Mouse (Mus musculus) CH12.LX (cell line): ENCODE results near the gene Ccdc80. TPM values are rescaled to one million over a fixed set of nuclear protein-coding genes. Genes with fewer than 3 reads are reported as not detected.

Experiments used
- DNase-seq: peaks from one replicate; pipeline ENCODE4 v3.0.0-alpha.2; 2013; ENCODE audit errors: extremely low read depth
- H3K27ac ChIP-seq: 2 replicates; pipeline ENCODE4 v1.5.1; 2012; ENCODE audit warnings: low read depth, mild to moderate bottlenecking, control low read depth, moderate library complexity; ENCODE audit not compliant: insufficient read depth
- H3K27me3 ChIP-seq: replicated peaks from 2 replicates; pipeline ENCODE3; 2012; ENCODE audit warnings: inconsistent platforms
- H3K36me3 ChIP-seq, 2 experiments: replicated peaks in 1 of 2; 2 replicates each; pipeline versions ENCODE3 to v1.6.1; 2012; ENCODE audit warnings: inconsistent platforms in 1 of 2, low read length in 1 of 2, mild to moderate bottlenecking in 1 of 2, mixed read lengths in 1 of 2, moderate library complexity in 1 of 2; ENCODE audit not compliant: control insufficient read depth in 1 of 2, insufficient read depth in 1 of 2
- H3K4me1 ChIP-seq, 2 experiments: 2 replicates each; pipeline ENCODE4 v1.6.1; 2012; ENCODE audit warnings: inconsistent platforms in 1 of 2, moderate library complexity in 1 of 2; ENCODE audit not compliant: insufficient read depth in 2 of 2, control insufficient read depth in 1 of 2
- H3K4me2 ChIP-seq: 2 replicates; pipeline ENCODE4 v1.6.1; 2012; ENCODE audit warnings: low read depth, mild to moderate bottlenecking, control low read depth; ENCODE audit not compliant: poor library complexity, insufficient read depth, severe bottlenecking
- H3K4me3 ChIP-seq, 3 experiments: fragments of 150-350 bp in 1 of 3; sonication (generic) in 1 of 3; replicated peaks in 1 of 3; 2 replicates each; pipeline versions ENCODE3 to v1.5.1; 2011 to 2012; ENCODE audit warnings: low read depth in 2 of 3, low read length in 2 of 3, mild to moderate bottlenecking in 2 of 3, moderate library complexity in 2 of 3, control low read depth in 1 of 3, improper control_type of control experiment in 1 of 3, inconsistent platforms in 1 of 3, mixed read lengths in 1 of 3; ENCODE audit not compliant: poor library complexity in 1 of 3
- H3K79me2 ChIP-seq: replicated peaks from 2 replicates; pipeline ENCODE4 v1.6.1; 2012; ENCODE audit warnings: mild to moderate bottlenecking, moderate library complexity; ENCODE audit not compliant: control insufficient read depth, poor library complexity, insufficient read depth, severe bottlenecking; ENCODE audit errors: extremely low read depth
- H3K9ac ChIP-seq: 2 replicates; pipeline ENCODE4 v1.6.1; 2012; ENCODE audit warnings: low read depth, mild to moderate bottlenecking, control low read depth, moderate library complexity; ENCODE audit not compliant: insufficient read depth
- H3K9me3 ChIP-seq: replicated peaks from 2 replicates; pipeline ENCODE3; 2012; ENCODE audit warnings: low read length, inconsistent platforms, mixed read lengths
- BHLHE40 ChIP-seq: IDR thresholded peaks from 2 replicates; pipeline ENCODE4 v1.6.1; 2011; ENCODE audit warnings: mild to moderate bottlenecking, low read depth, low read length, improper control_type of control experiment
- CHD1 ChIP-seq: IDR thresholded peaks from 2 replicates; pipeline ENCODE4 v1.6.1; 2012; ENCODE audit warnings: low read depth, low read length, improper control_type of control experiment, inconsistent platforms
- CHD2 ChIP-seq: IDR thresholded peaks from 2 replicates; pipeline ENCODE4 v1.6.1; 2011; ENCODE audit warnings: low read length, improper control_type of control experiment
- CTCF ChIP-seq, 2 experiments: IDR thresholded peaks in 1 of 2; conservative IDR thresholded peaks in 1 of 2; 2 replicates each; pipeline ENCODE4 v1.5.1; 2011 to 2012; ENCODE audit warnings: low read depth in 2 of 2, low read length in 2 of 2, improper control_type of control experiment in 1 of 2, inconsistent platforms in 1 of 2, mild to moderate bottlenecking in 1 of 2, moderate library complexity in 1 of 2
- E2F4 ChIP-seq: IDR thresholded peaks from 2 replicates; pipeline ENCODE4 v1.6.1; 2011; ENCODE audit warnings: low read depth, low read length, improper control_type of control experiment; ENCODE audit not compliant: insufficient replicate concordance
- ELF1 ChIP-seq: IDR thresholded peaks from 2 replicates; pipeline ENCODE4 v1.6.1; 2014; ENCODE audit warnings: low read depth, mild to moderate bottlenecking, inconsistent platforms, low read length, improper control_type of control experiment
- EP300 ChIP-seq: IDR thresholded peaks from 2 replicates; pipeline ENCODE4 v1.6.1; 2011; ENCODE audit warnings: low read length, improper control_type of control experiment
- ETS1 ChIP-seq: conservative IDR thresholded peaks from 2 replicates; pipeline ENCODE4 v1.6.1; 2012; ENCODE audit warnings: low read depth, mild to moderate bottlenecking, inconsistent platforms, low read length, improper control_type of control experiment, moderate library complexity
- GABPA ChIP-seq: IDR thresholded peaks from 2 replicates; pipeline ENCODE4 v1.6.1; 2012; ENCODE audit warnings: low read depth, low read length, improper control_type of control experiment, inconsistent platforms; ENCODE audit not compliant: insufficient replicate concordance
- HCFC1 ChIP-seq: IDR thresholded peaks from 2 replicates; pipeline ENCODE4 v1.6.1; 2012; ENCODE audit warnings: low read depth, mild to moderate bottlenecking, inconsistent platforms, low read length, improper control_type of control experiment
- IRF4 ChIP-seq: IDR thresholded peaks from 2 replicates; pipeline ENCODE4 v1.6.1; 2014; ENCODE audit warnings: low read depth, mild to moderate bottlenecking, inconsistent platforms, low read length, improper control_type of control experiment
- JUN ChIP-seq: IDR thresholded peaks from 2 replicates; pipeline ENCODE4 v1.6.1; 2011; ENCODE audit warnings: low read depth, mild to moderate bottlenecking, low read length, improper control_type of control experiment, moderate library complexity; ENCODE audit not compliant: insufficient read depth
- JUND ChIP-seq: conservative IDR thresholded peaks from 2 replicates; pipeline ENCODE4 v1.6.1; 2011; ENCODE audit warnings: low read depth, low read length, improper control_type of control experiment
- KAT2A ChIP-seq: IDR thresholded peaks from 2 replicates; pipeline ENCODE4 v1.6.1; 2012; ENCODE audit warnings: low read length, improper control_type of control experiment, inconsistent platforms; ENCODE audit not compliant: insufficient replicate concordance
- MAFK ChIP-seq: IDR thresholded peaks from 2 replicates; pipeline ENCODE4 v1.6.1; 2011; ENCODE audit warnings: low read length, improper control_type of control experiment; ENCODE audit not compliant: insufficient replicate concordance
- MAX ChIP-seq: IDR thresholded peaks from 2 replicates; pipeline ENCODE4 v1.6.1; 2011; ENCODE audit warnings: low read length, improper control_type of control experiment
- MAZ ChIP-seq: IDR thresholded peaks from 2 replicates; pipeline ENCODE4 v1.6.1; 2012; ENCODE audit warnings: low read depth, mild to moderate bottlenecking, inconsistent platforms, low read length, improper control_type of control experiment, moderate library complexity
- MEF2A ChIP-seq: IDR thresholded peaks from 2 replicates; pipeline ENCODE4 v1.6.1; 2014; ENCODE audit warnings: low read depth, mild to moderate bottlenecking, inconsistent platforms, low read length, improper control_type of control experiment, borderline replicate concordance
- MXI1 ChIP-seq: IDR thresholded peaks from 2 replicates; pipeline ENCODE4 v1.6.1; 2011; ENCODE audit warnings: mild to moderate bottlenecking, low read depth, low read length, improper control_type of control experiment
- MYC ChIP-seq: IDR thresholded peaks from 2 replicates; pipeline ENCODE4 v1.6.1; 2011; ENCODE audit warnings: low read depth, mild to moderate bottlenecking, improper control_type of control experiment, low read length
- NELFE ChIP-seq: IDR thresholded peaks from 2 replicates; pipeline ENCODE4 v1.6.1; 2011; ENCODE audit warnings: low read depth, low read length, improper control_type of control experiment
- NRF1 ChIP-seq: IDR thresholded peaks from 2 replicates; pipeline ENCODE4 v1.6.1; 2014; ENCODE audit warnings: low read depth, mild to moderate bottlenecking, inconsistent platforms, low read length, improper control_type of control experiment, moderate library complexity
- PAX5 ChIP-seq: IDR thresholded peaks from 2 replicates; pipeline ENCODE4 v1.6.1; 2012; ENCODE audit warnings: low read length, inconsistent platforms, mixed read lengths
- POLR2A ChIP-seq: IDR thresholded peaks from 2 replicates; pipeline ENCODE4 v1.6.1; 2011; ENCODE audit warnings: low read depth, mild to moderate bottlenecking, improper control_type of control experiment, low read length
- POLR2AphosphoS2 ChIP-seq: IDR thresholded peaks from 2 replicates; pipeline ENCODE4 v1.6.1; 2011; ENCODE audit warnings: low read depth, low read length, improper control_type of control experiment
- RAD21 ChIP-seq: IDR thresholded peaks from 2 replicates; pipeline ENCODE4 v1.6.1; 2011; ENCODE audit warnings: low read depth, mild to moderate bottlenecking, low read length, improper control_type of control experiment, moderate library complexity
- RCOR1 ChIP-seq: conservative IDR thresholded peaks from 2 replicates; pipeline ENCODE4 v1.6.1; 2012; ENCODE audit warnings: low read depth, mild to moderate bottlenecking, inconsistent platforms, low read length, improper control_type of control experiment
- SIN3A ChIP-seq: IDR thresholded peaks from 2 replicates; pipeline ENCODE4 v1.6.1; 2012; ENCODE audit warnings: low read length, improper control_type of control experiment, inconsistent platforms
- SMC3 ChIP-seq: IDR thresholded peaks from 2 replicates; pipeline ENCODE4 v1.6.1; 2011; ENCODE audit warnings: low read depth, low read length, improper control_type of control experiment
- TBP ChIP-seq: conservative IDR thresholded peaks from 2 replicates; pipeline ENCODE4 v1.6.1; 2011; ENCODE audit warnings: low read depth, low read length, improper control_type of control experiment
- TCF12 ChIP-seq: IDR thresholded peaks from 2 replicates; pipeline ENCODE4 v1.6.1; 2014; ENCODE audit warnings: low read depth, mild to moderate bottlenecking, inconsistent platforms, low read length, improper control_type of control experiment
- UBTF ChIP-seq: IDR thresholded peaks from 2 replicates; pipeline ENCODE4 v1.6.1; 2012; ENCODE audit warnings: low read depth, mild to moderate bottlenecking, inconsistent platforms, low read length, improper control_type of control experiment, moderate library complexity
- USF1 ChIP-seq: IDR thresholded peaks from 2 replicates; pipeline ENCODE4 v1.6.1; 2014; ENCODE audit warnings: low read depth, mild to moderate bottlenecking, inconsistent platforms, low read length, improper control_type of control experiment
- USF2 ChIP-seq: conservative IDR thresholded peaks from 2 replicates; pipeline ENCODE4 v1.6.1; 2011; ENCODE audit warnings: low read depth, low read length, improper control_type of control experiment
- ZC3H11A ChIP-seq: IDR thresholded peaks from 2 replicates; pipeline ENCODE4 v1.6.1; 2012; ENCODE audit warnings: low read depth, mild to moderate bottlenecking, inconsistent platforms, low read length, improper control_type of control experiment
- ZKSCAN1 ChIP-seq: IDR thresholded peaks from 2 replicates; pipeline ENCODE4 v1.6.1; 2012; ENCODE audit warnings: low read depth, inconsistent platforms, low read length, improper control_type of control experiment, borderline replicate concordance
- ZMIZ1 ChIP-seq: IDR thresholded peaks from 2 replicates; pipeline ENCODE4 v1.6.1; 2012; ENCODE audit warnings: low read depth, mild to moderate bottlenecking, inconsistent platforms, low read length, improper control_type of control experiment
- ZNF384 ChIP-seq: IDR thresholded peaks from 2 replicates; pipeline ENCODE4 v1.6.1; 2012; ENCODE audit warnings: low read depth, low read length, improper control_type of control experiment, inconsistent platforms
- dilution Hi-C: fragments of 300-500 bp; cut with MboI; formaldehyde crosslinking; loops from 2 replicates; pipeline ENCODE4 v1.14.3; 2020; ENCODE audit warnings: low sequenced_read_pairs; ENCODE audit not compliant: extremely low pct_unique_long_range_greater_than_20kb, extremely low pct_ligation_motif_present
- in situ Hi-C: fragments of 300-500 bp; cut with MboI; formaldehyde crosslinking; loops from 3 replicates; pipeline ENCODE4 v1.14.3; 2019; ENCODE audit warnings: low sequenced_read_pairs, low pct_ligation_motif_present, low pct_unique_long_range_greater_than_20kb, mixed read lengths
- polyA plus RNA-seq: library from polyadenylated mRNA; unstranded; fragments of >175 nt; gene quantifications from 2 replicates; pipeline ENCODE4 v1.2.1, GENCODE M21; 2012; ENCODE audit warnings: low read depth; ENCODE audit not compliant: insufficient read length
- total RNA-seq, 2 experiments: library from RNA; depleted of rRNA; stranded (reverse); fragments of 300-350 nt in 1 of 2; fragments of >200 nt in 1 of 2; gene quantifications; 2 replicates each; pipeline ENCODE4 v1.2.3; 2012 to 2014

Ccdc80 gene
- total and polyA plus RNA-seq, 3 experiments = 3.9 to 9.5 (median 6.1) TPM

GRCm38 (mm10) chr16:45090005-45090404, 3.2 kb upstream of the Ccdc80 start:
- in situ Hi-C loops (loop anchor here (5.0 to 25.0 kb wide), 2 partner anchors 128 to 603 kb away; no protein-coding TSS in a partner anchor), dilution Hi-C loops (no loop called here)
- H3K27ac ChIP-seq = no peak overlapping the region
- TF ChIP-seq JUND (peak; percentile 63), RCOR1 (no peak), ETS1 (peak; percentile 35), CHD2 (no peak), NRF1 (0 out of 2 replicates have a peak, but pooled peaks have one; percentile 32), GABPA (no peak), USF1 (no peak), POLR2A (0 out of 2 replicates have a peak, but pooled peaks have one; percentile 19), ZC3H11A (peak; percentile 93), MEF2A (peak; percentile 81), BHLHE40 (peak; percentile 48), MYC (peak; percentile 62), SMC3 (peak; percentile 97), ZMIZ1 (no peak), USF2 (no peak), CTCF (conservative IDR thresholded peaks at IDR 0.05 in 1 of 2, IDR thresholded peaks at IDR 0.05 in 1 of 2; ENCODE audit: low read depth in 2 of 2, low read length in 2 of 2) (peak; percentile 81 to 99), TBP (no peak), MAX (0 out of 2 replicates have a peak, but pooled peaks have one; percentile 27), MAFK (no peak), ZNF384 (no peak), MAZ (peak; percentile 76; the same call in 1 of the 2 replicates), EP300 (peak; percentile 58), ZKSCAN1 (no peak), JUN (no peak), IRF4 (peak; percentile 89), PAX5 (no peak), TCF12 (peak; percentile 68), POLR2AphosphoS2 (no peak), HCFC1 (no peak; the same call in 1 of the 2 replicates), E2F4 (no peak), RAD21 (no peak; the same call in none of the 2 replicates), UBTF (no peak), NELFE (peak; percentile 59; the same call in 1 of the 2 replicates), KAT2A (no peak), MXI1 (no peak), CHD1 (no peak), ELF1 (peak; percentile 76), SIN3A (peak; percentile 78; the same call in 1 of the 2 replicates)
- no peaks in the 10 kb centered on the region for H3K27me3 ChIP-seq
- no peaks in the 10 kb centered on the region for H3K9me3 ChIP-seq
- DNase-seq = peak; percentile 94
- no peaks in the 10 kb centered on the region for H3K79me2 ChIP-seq
- H3K4me2 ChIP-seq = peak overlapping the region; percentile 98
- H3K4me3 ChIP-seq = peak overlapping the region; percentile 10 to 41 (median 40)
- peaks cover 10 to 51% of the 10 kb centered on the region in 2 experiments for H3K4me1 ChIP-seq
- no peaks in the 10 kb centered on the region for H3K36me3 ChIP-seq
- H3K9ac ChIP-seq = peak overlapping the region; percentile 65
